Comparison of ENCODE assay signal across 26 mouse cellular contexts in genomic region chr6:126349905-126350304, GRCm38 (mm10).
DNase-seq lines count a peak whose midpoint lies in the region; ATAC-seq and TF ChIP-seq lines count a peak whose summit lies in the region.
"Had no signal": no experiment of that assay in that cellular context is flagged by ENCODE, and none has a peak within 500 bp of the region (broad histone marks: within the 10 kb centered on the region; RNA-seq: fewer than 3 reads in every experiment).

No protein-coding gene starts in this region.

- WGBS in hindbrain, postnatal 0 days: 36% methylated on average over 2 of the region's 2 CpGs
- 49% methylated on average over 2 of the region's 2 CpGs for WGBS in hindbrain, embryonic 14.5 days

- H3K4me2 ChIP-seq in hindbrain, postnatal 0 days (ENCODE audit: low read depth, low read length): no peak overlapping the region
- no peak overlapping the region for H3K4me2 ChIP-seq in hindbrain, embryonic 14.5 days (replicated peaks)
- H3K4me2 ChIP-seq: heart, embryonic 15.5 days; limb, embryonic 12.5 days; liver, embryonic 15.5 days; lung, embryonic 14.5 days; midbrain, embryonic 15.5 days had no signal

- no peak overlapping the region for H3K4me3 ChIP-seq in hindbrain, postnatal 0 days (ENCODE audit: low read length)
- H3K4me3 ChIP-seq in hindbrain, embryonic 14.5 days (replicated peaks; ENCODE audit: low read length): no peak overlapping the region
- H3K4me3 ChIP-seq: heart, embryonic 10.5 days; heart, embryonic 15.5 days; limb, embryonic 12.5 days; liver, embryonic 15.5 days; midbrain, embryonic 15.5 days had no signal

- H3K27ac ChIP-seq in hindbrain, postnatal 0 days: no peak overlapping the region
- no peak overlapping the region for H3K27ac ChIP-seq in hindbrain, embryonic 14.5 days
- H3K27ac ChIP-seq: heart, embryonic 10.5 days; heart, embryonic 15.5 days; kidney, postnatal 0 days; limb, embryonic 12.5 days; liver, embryonic 15.5 days; midbrain, embryonic 15.5 days; stomach, postnatal 0 days had no signal

- DNase-seq in hindbrain, postnatal 0 days (ENCODE audit: low spot score): peak; percentile 32
- DNase-seq in hindbrain, embryonic 14.5 days (ENCODE audit: low spot score): no peak
- peak; percentile 16 to 33 for DNase-seq in cerebellum, adult 18-20 months
- DNase-seq in cerebellum, adult 9-11 months: peak; percentile 38
- no peak for DNase-seq in B cell, adult 2 months
- DNase-seq in spleen, postnatal 36 days (ENCODE audit: low spot score in 2 of 2): no peak
- DNase-seq: adrenal gland, postnatal 25 days; kidney, adult 8-10 months; kidney, postnatal 4 days; layer of hippocampus, postnatal 36 days; lung, embryonic 14.5 days; lung, postnatal 14 days; right cerebral cortex, adult 18-20 months; spleen, adult 18-20 months; thymus, adult 18-20 months; thymus, postnatal 36 days had no signal

- H3K36me3 ChIP-seq in hindbrain, postnatal 0 days (ENCODE audit: insufficient read depth, low read length): no peaks in the 10 kb centered on the region
- H3K36me3 ChIP-seq in hindbrain, embryonic 14.5 days (replicated peaks; ENCODE audit: control insufficient read depth, insufficient read depth): no peaks in the 10 kb centered on the region
- H3K36me3 ChIP-seq: heart, embryonic 10.5 days; heart, embryonic 15.5 days; limb, embryonic 12.5 days; liver, embryonic 15.5 days; midbrain, embryonic 15.5 days had no signal

- no peaks in the 10 kb centered on the region for H3K27me3 ChIP-seq in hindbrain, postnatal 0 days (ENCODE audit: insufficient read depth, low read length)
- no peaks in the 10 kb centered on the region for H3K27me3 ChIP-seq in hindbrain, embryonic 14.5 days (ENCODE audit: control insufficient read depth, insufficient read depth, low read length)
- H3K27me3 ChIP-seq: heart, embryonic 15.5 days; liver, embryonic 15.5 days; midbrain, embryonic 15.5 days had no signal

- H3K9me3 ChIP-seq in hindbrain, postnatal 0 days (ENCODE audit: low read length): no peaks in the 10 kb centered on the region
- no peaks in the 10 kb centered on the region for H3K9me3 ChIP-seq in hindbrain, embryonic 14.5 days (ENCODE audit: control insufficient read depth, low read length)
- H3K9me3 ChIP-seq: heart, embryonic 10.5 days; heart, embryonic 15.5 days; limb, embryonic 12.5 days; liver, embryonic 15.5 days; midbrain, embryonic 15.5 days had no signal

- TF ChIP-seq CTCF in hindbrain, postnatal 0 days (IDR thresholded peaks at IDR 0.05; ENCODE audit: low read depth): no peak

- ATAC-seq in hindbrain, postnatal 0 days: no peak
- ATAC-seq in hindbrain, embryonic 14.5 days (ENCODE audit: low FRiP score): no peak
- no peak for ATAC-seq in erythroid progenitor cell, adult 5-6 weeks (replicated peaks; ENCODE audit: low FRiP score, poor library complexity, severe bottlenecking)
- ATAC-seq: forebrain, embryonic 16.5 days; intestine, embryonic 16.5 days; midbrain, embryonic 15.5 days had no signal

- H3K9ac ChIP-seq in hindbrain, postnatal 0 days (replicated peaks; ENCODE audit: low read length): no peak overlapping the region
- H3K9ac ChIP-seq in hindbrain, embryonic 14.5 days: no peak overlapping the region
- H3K9ac ChIP-seq: heart, embryonic 15.5 days; limb, embryonic 12.5 days; liver, embryonic 15.5 days; lung, embryonic 14.5 days; midbrain, embryonic 15.5 days had no signal

- H3K4me1 ChIP-seq in hindbrain, postnatal 0 days (ENCODE audit: insufficient read depth, low read length): 0 out of 2 replicates have a peak, but pooled peaks cover 13% of the 10 kb centered on the region
- no peaks in the 10 kb centered on the region; the same call in 1 of the 2 replicates for H3K4me1 ChIP-seq in hindbrain, embryonic 14.5 days (replicated peaks; ENCODE audit: control insufficient read depth, insufficient read depth, low read length)
- H3K4me1 ChIP-seq: heart, embryonic 10.5 days; limb, embryonic 12.5 days; liver, embryonic 15.5 days had no signal

Comparison
In these comparisons a context has a peak if more than half of its experiments do, and no peak if none do; other contexts are left out.
1. DNase-seq: peak in hindbrain, postnatal 0 days (single experiment), cerebellum, adult 18-20 months (2 of 2) and cerebellum, adult 9-11 months (single experiment); none in hindbrain, embryonic 14.5 days (single experiment), B cell, adult 2 months (0 of 2) and spleen, postnatal 36 days (0 of 2).